Mouse (Mus musculus) small intestine, adult 2 months (tissue): ENCODE measurements around the gene 2300002M23Rik. TPM values are rescaled to one million over a fixed set of nuclear protein-coding genes. Genes with fewer than 3 reads are reported as not detected.

Source experiments
- H3K27ac ChIP-seq: fragments of 200-500 bp; 2 replicates; pipeline ENCODE4 v1.5.1; 2012; ENCODE audit warnings: low read depth, low read length, control low read depth, inconsistent platforms; ENCODE audit not compliant: insufficient read depth
- H3K27me3 ChIP-seq: fragments of 200-500 bp; 2 replicates; pipeline ENCODE4 v1.6.1; 2012; ENCODE audit warnings: mild to moderate bottlenecking, moderate library complexity, low read length, inconsistent platforms; ENCODE audit not compliant: control insufficient read depth, insufficient read depth
- H3K36me3 ChIP-seq: fragments of 200-500 bp; 2 replicates; pipeline ENCODE4 v1.6.1; 2012; ENCODE audit warnings: mild to moderate bottlenecking, low read length, control low read depth, inconsistent platforms; ENCODE audit not compliant: control insufficient read depth, insufficient read depth
- H3K4me1 ChIP-seq: fragments of 200-500 bp; 2 replicates; pipeline ENCODE4 v1.6.1; 2012; ENCODE audit warnings: low read length, inconsistent platforms, mixed read lengths; ENCODE audit not compliant: control insufficient read depth, insufficient read depth, insufficient read length
- H3K4me3 ChIP-seq: fragments of 200-500 bp; 2 replicates; pipeline ENCODE4 v1.5.1; 2012; ENCODE audit warnings: low read depth, mild to moderate bottlenecking, control low read depth, inconsistent platforms, low read length, moderate library complexity
- CTCF ChIP-seq: fragments of 200-500 bp; IDR thresholded peaks from 2 replicates; pipeline ENCODE4 v1.5.1; 2012; ENCODE audit warnings: low read depth, mild to moderate bottlenecking, control low read depth, inconsistent platforms, low read length, moderate library complexity, mixed read lengths; ENCODE audit not compliant: insufficient replicate concordance, insufficient read length; ENCODE audit errors: extremely low read depth
- POLR2A ChIP-seq: fragments of 200-500 bp; IDR thresholded peaks from 2 replicates; pipeline ENCODE4 v1.6.1; 2012; ENCODE audit warnings: low read depth, mild to moderate bottlenecking, control low read depth, inconsistent platforms, low read length, moderate library complexity
- WGBS: fragments of 180-500 bp; shearing (Covaris S2); methylation state at CpG from one replicate; pipeline ENCODE4 v1.1.7; 2018; 5-methylcytosine and 5-hydroxymethylcytosine counted together
- polyA plus RNA-seq: library from polyadenylated mRNA; depleted of rRNA; stranded (reverse); fragments of >200 nt; gene quantifications from 2 replicates; pipeline ENCODE4 v1.2.3, GENCODE M21; 2012; rRNA removed

The 2300002M23Rik gene
- not detected in 2 replicates for polyA plus RNA-seq

DNA sequence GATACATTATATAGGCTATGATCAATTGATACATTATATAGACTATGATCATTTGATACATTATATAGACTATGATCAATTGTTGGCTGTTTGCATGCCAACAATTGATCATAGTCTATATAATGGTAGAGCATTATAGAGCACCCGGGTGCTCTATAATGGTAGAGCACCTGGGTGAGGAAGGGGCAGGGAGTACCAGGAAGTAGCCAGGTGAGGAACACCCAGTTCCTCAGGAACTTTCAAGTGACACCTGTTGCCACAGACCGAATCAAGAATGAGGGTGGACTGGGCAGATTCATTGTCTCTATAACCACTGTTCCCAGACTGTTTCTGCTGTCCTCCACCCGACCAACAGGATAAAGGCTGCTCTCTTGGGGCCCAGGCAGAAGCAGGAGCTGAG, at the start of gene 2300002M23Rik:
2300002M23Rik (plus strand) TSS at position 301 of the 400 bp plus-strand sequence.
- 35% methylated on average over 3 of the region's 3 CpGs for WGBS
- TF ChIP-seq POLR2A, result no peak
- H3K27me3 ChIP-seq, result 0 out of 2 replicates have a peak, but pooled peaks cover 5% of the 10 kb centered on the region
- no peaks in the 10 kb centered on the region for H3K4me1 ChIP-seq
- H3K27ac ChIP-seq, result no peak within 1 kb of the TSS
- no peak within 1 kb of the TSS for H3K4me3 ChIP-seq
- H3K36me3 ChIP-seq, result no peaks in the 10 kb centered on the region

DNA sequence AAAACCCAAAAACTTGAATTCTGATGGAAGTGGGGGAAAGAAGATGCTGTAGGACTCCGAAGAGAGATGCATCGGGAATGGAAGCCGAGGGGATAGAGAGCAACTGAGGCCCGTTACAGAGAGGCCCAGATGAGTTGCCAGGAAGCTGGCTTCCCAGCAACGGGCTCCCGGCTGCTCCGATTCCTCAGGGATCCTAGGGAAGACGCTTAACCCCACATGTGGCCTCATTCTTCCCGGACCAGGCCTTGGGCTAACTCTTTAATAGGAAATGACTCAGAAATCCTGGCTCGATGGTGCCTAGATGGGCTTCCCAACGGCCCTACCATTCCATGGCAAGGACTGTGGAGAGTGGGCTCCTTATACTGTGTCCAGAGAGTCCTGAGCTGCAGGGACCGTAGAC, 49.7 kb upstream of the 2300002M23Rik start:
- H3K4me1 ChIP-seq, result peaks cover 7% of the 10 kb centered on the region
- TF ChIP-seq CTCF (no peak), POLR2A (no peak)
- no peak overlapping the region for H3K27ac ChIP-seq
- H3K4me3 ChIP-seq, result peak overlapping the region; percentile 77
- no peaks in the 10 kb centered on the region; the same call in 1 of the 2 replicates for H3K36me3 ChIP-seq
- WGBS, result 5% methylated on average over 12 of the region's 12 CpGs
- no peaks in the 10 kb centered on the region for H3K27me3 ChIP-seq

DNA sequence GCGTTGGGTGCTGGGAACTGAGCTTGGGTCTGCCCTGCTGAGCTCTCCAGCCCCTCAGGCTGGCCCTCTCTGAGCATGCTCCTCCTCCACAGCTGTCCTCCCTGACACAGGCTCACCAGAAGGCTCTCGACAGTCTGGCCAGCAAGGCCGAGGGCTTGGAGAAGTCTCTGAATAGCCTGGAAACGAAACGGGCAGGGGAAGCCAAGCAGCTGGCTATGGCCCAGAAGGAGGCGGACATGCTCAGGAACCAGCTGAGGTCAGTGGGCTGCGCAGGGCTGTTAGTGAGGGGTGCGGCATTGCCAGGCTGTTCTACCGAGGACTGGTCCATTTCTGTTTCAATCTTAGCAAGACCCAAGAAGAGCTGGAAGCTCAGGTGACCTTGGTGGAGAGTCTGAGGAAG, 42.9 kb upstream of the 2300002M23Rik start:
- TF ChIP-seq POLR2A (no peak), CTCF (no peak)

DNA sequence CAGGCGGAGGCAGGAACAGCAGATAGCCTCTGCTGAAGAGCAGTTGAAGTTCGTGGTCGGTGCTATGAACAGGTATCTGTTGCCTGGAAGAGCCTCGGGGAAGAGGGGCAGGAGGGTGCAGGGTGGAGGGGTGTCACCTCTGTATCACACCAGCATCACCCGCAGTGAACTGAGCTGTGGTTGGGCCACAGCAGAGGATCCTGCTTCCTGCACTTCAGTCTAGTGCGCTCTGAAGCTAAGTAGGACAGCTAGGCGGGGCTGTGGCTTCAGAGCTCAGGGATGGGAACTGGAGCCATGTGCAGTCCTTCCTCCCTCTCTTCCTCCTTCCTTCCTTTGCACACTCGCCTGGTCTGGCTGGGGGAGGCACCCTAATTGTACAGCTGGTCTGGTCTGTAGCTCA, 40.6 kb upstream of the 2300002M23Rik start:
- no peak for TF ChIP-seq CTCF
- no peak for TF ChIP-seq POLR2A
- H3K4me3 ChIP-seq, result no peak overlapping the region
- WGBS, result 70% methylated on average over 8 of the region's 8 CpGs
- peaks cover 8% of the 10 kb centered on the region; the same call in 1 of the 2 replicates for H3K36me3 ChIP-seq
- no peaks in the 10 kb centered on the region for H3K4me1 ChIP-seq
- no peak overlapping the region for H3K27ac ChIP-seq
- no peaks in the 10 kb centered on the region for H3K27me3 ChIP-seq

More for the DNA sequence above, 42.9 kb upstream of the 2300002M23Rik start:
- WGBS, result 85% methylated on average over 9 of the region's 9 CpGs
- no peak overlapping the region for H3K4me3 ChIP-seq
- H3K4me1 ChIP-seq, result no peaks in the 10 kb centered on the region
- no peak overlapping the region for H3K27ac ChIP-seq
- H3K27me3 ChIP-seq, result no peaks in the 10 kb centered on the region
- peaks cover 8% of the 10 kb centered on the region; the same call in 1 of the 2 replicates for H3K36me3 ChIP-seq

DNA sequence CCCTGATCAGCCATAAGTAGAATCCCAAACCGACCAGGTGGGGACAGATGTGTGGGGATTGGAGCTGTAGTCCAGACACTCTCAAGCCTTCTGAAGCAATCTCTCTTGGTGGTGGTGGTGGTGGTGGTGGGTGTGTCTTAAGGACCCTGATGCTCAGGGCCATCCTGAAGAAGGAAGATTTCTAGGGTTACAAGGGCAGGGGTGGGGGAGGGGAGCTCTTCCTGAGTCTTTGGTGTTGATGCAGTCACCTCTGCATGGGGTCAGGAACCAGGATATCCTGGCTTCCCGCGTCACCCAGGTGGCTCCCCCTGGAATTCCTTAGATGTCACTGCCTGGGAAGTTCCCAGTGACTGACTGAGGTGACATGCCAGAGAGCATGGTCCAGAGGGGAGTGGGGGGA, 34.9 kb upstream of the 2300002M23Rik start:
- H3K27ac ChIP-seq, result no peak overlapping the region
- H3K4me3 ChIP-seq, result no peak overlapping the region
- 9% methylated on average over 3 of the region's 3 CpGs for WGBS
- H3K27me3 ChIP-seq, result no peaks in the 10 kb centered on the region
- no peaks in the 10 kb centered on the region for H3K4me1 ChIP-seq
- no peak for TF ChIP-seq POLR2A
- no peak for TF ChIP-seq CTCF
- H3K36me3 ChIP-seq, result peaks cover 4% of the 10 kb centered on the region; the same call in 1 of the 2 replicates

DNA sequence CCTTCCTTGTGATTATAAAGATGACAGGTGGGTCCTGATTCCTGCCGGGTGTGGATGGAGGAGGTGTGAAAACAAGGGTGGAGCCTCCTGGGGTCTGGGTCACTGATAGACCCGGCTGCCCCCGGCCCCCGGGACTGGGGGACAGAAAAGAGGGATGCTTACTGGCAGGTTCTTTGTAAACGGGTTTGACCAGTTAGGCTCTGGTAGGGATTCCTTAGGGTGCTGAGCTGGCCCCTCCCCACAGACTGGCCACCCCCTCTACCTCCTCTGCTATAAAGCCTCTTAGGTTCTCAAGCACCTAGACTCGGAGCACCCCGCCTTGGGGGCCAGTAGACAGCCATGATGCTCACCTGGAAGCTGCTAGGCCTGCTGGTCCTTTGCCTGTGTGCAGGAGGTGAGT, 34.3 kb upstream of the 2300002M23Rik start, which contains the start of gene Psors1c2:
Psors1c2 (plus strand) TSS at position 301 of the 400 bp plus-strand sequence.
- Histone ChIP-seq H3K4me3 (no peak within 1 kb of the TSS), H3K27me3 (no peaks in the 10 kb centered on the region), H3K36me3 (peaks cover 4% of the 10 kb centered on the region; the same call in 1 of the 2 replicates), H3K27ac (no peak within 1 kb of the TSS), H3K4me1 (no peaks in the 10 kb centered on the region)
- TF ChIP-seq CTCF, result no peak
- no peak for TF ChIP-seq POLR2A
- WGBS, result 13% methylated on average over 7 of the region's 7 CpGs

DNA sequence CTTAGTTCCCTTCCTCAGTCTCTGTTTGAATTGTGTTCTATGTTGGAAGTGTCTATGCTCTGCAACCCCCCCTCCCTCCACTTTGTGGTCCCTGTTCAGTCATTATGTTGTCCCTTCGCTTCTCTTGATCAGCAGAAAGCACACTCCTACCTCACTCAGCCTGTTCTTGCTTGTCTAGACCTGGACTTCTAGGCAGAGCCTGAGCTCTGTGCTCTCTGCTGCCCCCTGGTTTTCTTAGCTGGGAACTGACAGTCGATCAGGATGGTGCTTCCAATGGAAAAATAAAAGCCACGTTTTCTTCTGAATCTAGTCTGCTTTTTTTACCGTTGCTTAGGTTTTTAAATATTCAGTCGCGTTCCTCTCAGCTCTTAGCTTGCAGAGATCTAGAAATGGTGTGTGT, 32.9 kb upstream of the 2300002M23Rik start:
- H3K27me3 ChIP-seq, result no peaks in the 10 kb centered on the region
- H3K4me3 ChIP-seq, result no peak overlapping the region
- TF ChIP-seq CTCF (peak; percentile 90; the same call in 1 of the 2 replicates), POLR2A (no peak)
- no peak overlapping the region for H3K27ac ChIP-seq
- H3K36me3 ChIP-seq, result no peaks in the 10 kb centered on the region
- 0 out of 2 replicates have a peak, but pooled peaks cover 2% of the 10 kb centered on the region for H3K4me1 ChIP-seq
- WGBS, result 4% methylated on average over 6 of the region's 6 CpGs
